ENCODE assay signal across 14 mouse cellular contexts in genomic region chr9:88177575-88178254, GRCm38 (mm10).
DNase-seq lines count a peak whose midpoint lies in the region; ATAC-seq and TF ChIP-seq lines count a peak whose summit lies in the region.
"Had no signal": no experiment of that assay in that cellular context is flagged by ENCODE, and none has a peak within 500 bp of the region (broad histone marks: within the 10 kb centered on the region; RNA-seq: fewer than 3 reads in every experiment).

No protein-coding gene starts in this region.

- TF ChIP-seq EP300 in lung, postnatal 0 days (IDR thresholded peaks at IDR 0.05) = no peak

- TF ChIP-seq CTCF in kidney, adult 2 months (conservative IDR thresholded peaks at IDR 0.05; ENCODE audit: insufficient read depth, insufficient read length, low read depth, low read length) = no peak
- no peak for TF ChIP-seq CTCF in lung, postnatal 0 days (IDR thresholded peaks at IDR 0.05)

- no peak for TF ChIP-seq POLR2A in kidney, adult 2 months (IDR thresholded peaks at IDR 0.05; ENCODE audit: low read depth, low read length)

- H3K4me2 ChIP-seq in lung, postnatal 0 days (replicated peaks; ENCODE audit: low read depth, low read length) = no peak overlapping the region
- H3K4me2 ChIP-seq in hindbrain, embryonic 14.5 days (replicated peaks) = no peak overlapping the region
- H3K4me2 ChIP-seq: hindbrain, embryonic 13.5 days; limb, embryonic 12.5 days had no signal

- no peak overlapping the region for H3K27ac ChIP-seq in kidney, adult 2 months (ENCODE audit: insufficient read depth, low read depth, low read length)
- H3K27ac ChIP-seq in lung, postnatal 0 days (ENCODE audit: low read length) = no peak overlapping the region
- H3K27ac ChIP-seq in hindbrain, embryonic 14.5 days = no peak overlapping the region
- H3K27ac ChIP-seq: forebrain, embryonic 10.5 days; hindbrain, embryonic 13.5 days; limb, embryonic 12.5 days; stomach, postnatal 0 days had no signal

- peak; percentile 31 for DNase-seq in kidney, adult 2 months
- no peak for DNase-seq in kidney, postnatal 25 days
- DNase-seq in cerebellum, adult 11-12 months = peak; percentile 44
- peak; percentile 16 to 24 for DNase-seq in cerebellum, postnatal 36 days
- DNase-seq in heart, postnatal 14 days = peak; percentile 36 to 48
- no peak for DNase-seq in lung, postnatal 0 days (ENCODE audit: low spot score)
- DNase-seq in hindbrain, embryonic 14.5 days (ENCODE audit: low spot score) = no peak
- DNase-seq: adrenal gland, adult 2 months; layer of hippocampus, adult 9-11 months had no signal

- no peaks in the 10 kb centered on the region for H3K36me3 ChIP-seq in kidney, adult 2 months (ENCODE audit: control insufficient read depth, insufficient read depth, low read length)
- H3K36me3 ChIP-seq in lung, postnatal 0 days (ENCODE audit: insufficient read depth, low read length) = no peaks in the 10 kb centered on the region
- H3K36me3 ChIP-seq in hindbrain, embryonic 14.5 days (replicated peaks; ENCODE audit: control insufficient read depth, insufficient read depth) = no peaks in the 10 kb centered on the region
- H3K36me3 ChIP-seq: forebrain, embryonic 10.5 days; hindbrain, embryonic 13.5 days; limb, embryonic 12.5 days had no signal

- H3K27me3 ChIP-seq in kidney, adult 2 months (replicated peaks; ENCODE audit: control insufficient read depth, insufficient read depth, low read length) = no peaks in the 10 kb centered on the region
- no peaks in the 10 kb centered on the region for H3K27me3 ChIP-seq in lung, postnatal 0 days (replicated peaks; ENCODE audit: insufficient read depth, low read length)
- H3K27me3 ChIP-seq in hindbrain, embryonic 14.5 days (ENCODE audit: control insufficient read depth, insufficient read depth, low read length) = no peaks in the 10 kb centered on the region
- H3K27me3 ChIP-seq: hindbrain, embryonic 13.5 days; limb, embryonic 12.5 days had no signal

- no peak for ATAC-seq in granulocyte monocyte progenitor cell, adult 5-6 weeks (replicated peaks; ENCODE audit: poor library complexity, severe bottlenecking)
- no peak for ATAC-seq in lung, postnatal 0 days
- no peak for ATAC-seq in hindbrain, embryonic 14.5 days (ENCODE audit: low FRiP score)

- no peaks in the 10 kb centered on the region for H3K9me3 ChIP-seq in lung, postnatal 0 days (ENCODE audit: low read length)
- H3K9me3 ChIP-seq in hindbrain, embryonic 14.5 days (ENCODE audit: control insufficient read depth, low read length) = no peaks in the 10 kb centered on the region
- H3K9me3 ChIP-seq: forebrain, embryonic 10.5 days; hindbrain, embryonic 13.5 days; limb, embryonic 12.5 days had no signal

- H3K4me1 ChIP-seq in kidney, adult 2 months (ENCODE audit: control insufficient read depth, insufficient read depth, low read length) = no peaks in the 10 kb centered on the region
- no peaks in the 10 kb centered on the region for H3K4me1 ChIP-seq in lung, postnatal 0 days (ENCODE audit: insufficient read depth, low read depth, low read length)
- H3K4me1 ChIP-seq in hindbrain, embryonic 14.5 days (replicated peaks; ENCODE audit: control insufficient read depth, insufficient read depth, low read length) = no peaks in the 10 kb centered on the region
- H3K4me1 ChIP-seq: forebrain, embryonic 10.5 days; hindbrain, embryonic 13.5 days had no signal

- no peak overlapping the region for H3K4me3 ChIP-seq in kidney, adult 2 months (ENCODE audit: insufficient read depth, low read depth, low read length)
- no peak overlapping the region for H3K4me3 ChIP-seq in lung, postnatal 0 days (ENCODE audit: low read depth, low read length)
- no peak overlapping the region for H3K4me3 ChIP-seq in hindbrain, embryonic 14.5 days (replicated peaks; ENCODE audit: low read length)
- H3K4me3 ChIP-seq: forebrain, embryonic 10.5 days; hindbrain, embryonic 13.5 days; limb, embryonic 12.5 days had no signal

- intact Hi-C loops in heart, postnatal 14 days (cut with DNase I) = no loop called here

- H3K9ac ChIP-seq in lung, postnatal 0 days (replicated peaks; ENCODE audit: low read depth) = no peak overlapping the region
- no peak overlapping the region for H3K9ac ChIP-seq in hindbrain, embryonic 14.5 days
- H3K9ac ChIP-seq: hindbrain, embryonic 13.5 days; limb, embryonic 12.5 days had no signal

- WGBS in kidney, adult 2 months = 58% methylated on average over 4 of the region's 4 CpGs
- WGBS in lung, postnatal 0 days = 68% methylated on average over 4 of the region's 4 CpGs
- 74% methylated on average over 4 of the region's 4 CpGs for WGBS in hindbrain, embryonic 14.5 days

Comparison
In these comparisons a context has a peak if more than half of its experiments do, and no peak if none do; other contexts are left out.
1. DNase-seq: peak in kidney, adult 2 months (single experiment), cerebellum, adult 11-12 months (single experiment), cerebellum, postnatal 36 days (2 of 2) and heart, postnatal 14 days (2 of 2); none in kidney, postnatal 25 days (0 of 2), lung, postnatal 0 days (single experiment) and hindbrain, embryonic 14.5 days (single experiment).